In the genomic region with DNA sequence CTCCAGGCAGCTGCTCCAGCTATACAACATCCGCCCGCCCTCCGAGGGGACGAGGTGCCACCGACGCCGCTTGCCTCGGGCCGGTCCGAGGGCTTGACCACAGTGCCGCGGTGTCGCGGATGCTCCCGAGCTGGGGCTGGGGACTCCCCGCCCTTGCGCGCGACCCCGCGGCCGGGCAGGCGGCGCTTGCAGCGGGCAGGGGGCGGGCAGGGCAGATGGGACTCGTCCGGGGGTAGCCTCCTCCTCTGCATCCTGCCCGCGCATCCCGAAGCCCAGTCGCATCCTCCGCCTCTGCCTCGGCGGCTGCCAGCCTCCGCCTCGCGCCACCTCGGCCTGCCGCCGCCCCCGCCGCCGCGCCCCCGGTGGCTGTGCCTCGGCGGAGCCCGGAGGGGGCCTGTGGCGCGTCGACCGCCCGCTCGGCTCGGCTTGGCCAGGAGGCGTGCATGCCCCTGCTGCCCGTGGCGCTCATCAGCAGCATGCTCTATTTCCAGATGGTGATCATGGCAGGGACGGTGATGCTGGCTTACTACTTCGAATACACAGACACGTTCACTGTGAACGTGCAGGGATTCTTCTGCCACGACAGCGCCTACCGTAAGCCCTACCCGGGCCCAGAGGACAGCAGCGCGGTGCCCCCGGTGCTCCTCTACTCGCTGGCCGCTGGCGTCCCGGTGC, we compare ENCODE assay signal across 8 mouse cellular contexts. TPM values are rescaled to one million over a fixed set of nuclear protein-coding genes. Genes with fewer than 3 reads are reported as not detected.
DNase-seq lines count a peak whose midpoint lies in the region; ATAC-seq lines count a peak whose summit lies in the region.

No protein-coding gene starts in this region.

- WGBS in heart, embryonic 13.5 days: under 1% methylated on average over 72 of the region's 74 CpGs
- WGBS in midbrain, embryonic 10.5 days: under 1% methylated on average over 55 of the region's 74 CpGs
- 2% methylated on average over 72 of the region's 74 CpGs for WGBS in stomach, embryonic 15.5 days

- peak overlapping the region; percentile 83 for H3K9ac ChIP-seq in heart, embryonic 13.5 days
- peak overlapping the region; percentile 9; the same call in 1 of the 2 replicates for H3K9ac ChIP-seq in stomach, embryonic 15.5 days

- H3K9me3 ChIP-seq in megakaryocyte, embryonic 14.5 days: peaks cover 25% of the 10 kb centered on the region
- H3K9me3 ChIP-seq in heart, embryonic 13.5 days: no peaks in the 10 kb centered on the region
- H3K9me3 ChIP-seq in midbrain, embryonic 10.5 days (replicated peaks): no peaks in the 10 kb centered on the region
- no peaks in the 10 kb centered on the region for H3K9me3 ChIP-seq in stomach, embryonic 15.5 days

- peak; percentile 55 for DNase-seq in embryo, embryonic 10 days (ENCODE audit: low spot score)
- peak; percentile 67 to 68 for DNase-seq in layer of hippocampus, postnatal 36 days
- peak; percentile 64 for DNase-seq in midbrain, embryonic 10.5 days (ENCODE audit: low spot score)
- no peak for DNase-seq in natural killer cell, adult 2 months (ENCODE audit: low spot score in 2 of 2)

- H3K4me3 ChIP-seq in megakaryocyte, embryonic 14.5 days (replicated peaks): peak overlapping the region; percentile 80
- H3K4me3 ChIP-seq in heart, embryonic 13.5 days: peak overlapping the region; percentile 75
- peak overlapping the region; percentile 76 for H3K4me3 ChIP-seq in midbrain, embryonic 10.5 days
- peak overlapping the region; percentile 54 for H3K4me3 ChIP-seq in stomach, embryonic 15.5 days (replicated peaks)

- H3K4me2 ChIP-seq in heart, embryonic 13.5 days: peak overlapping the region; percentile 93
- peak overlapping the region; percentile 92 for H3K4me2 ChIP-seq in stomach, embryonic 15.5 days

- H3K27ac ChIP-seq in heart, embryonic 13.5 days (replicated peaks): peak overlapping the region; percentile 43
- H3K27ac ChIP-seq in midbrain, embryonic 10.5 days (replicated peaks): peak overlapping the region; percentile 79
- no peak overlapping the region for H3K27ac ChIP-seq in stomach, embryonic 15.5 days

- peaks cover 23% of the 10 kb centered on the region for H3K27me3 ChIP-seq in megakaryocyte, embryonic 14.5 days (replicated peaks)
- H3K27me3 ChIP-seq in heart, embryonic 13.5 days (replicated peaks): peaks cover 18% of the 10 kb centered on the region
- H3K27me3 ChIP-seq in midbrain, embryonic 10.5 days (ENCODE audit: low read depth, poor library complexity, severe bottlenecking): peaks cover 58% of the 10 kb centered on the region
- peaks cover 14% of the 10 kb centered on the region; the same call in 1 of the 2 replicates for H3K27me3 ChIP-seq in stomach, embryonic 15.5 days (replicated peaks)

- no peak for ATAC-seq in megakaryocyte, adult 5-6 weeks (ENCODE audit: poor library complexity, severe bottlenecking)
- ATAC-seq in heart, embryonic 13.5 days (ENCODE audit: extremely low read depth, insufficient number of reproducible peaks, low FRiP score, low TSS enrichment): peak; percentile 56
- peak; percentile 64 for ATAC-seq in stomach, embryonic 15.5 days (ENCODE audit: insufficient read depth, low FRiP score, low read depth)

- H3K36me3 ChIP-seq in megakaryocyte, embryonic 14.5 days (replicated peaks; ENCODE audit: low read length): no peaks in the 10 kb centered on the region
- no peaks in the 10 kb centered on the region for H3K36me3 ChIP-seq in heart, embryonic 13.5 days
- H3K36me3 ChIP-seq in midbrain, embryonic 10.5 days: no peaks in the 10 kb centered on the region
- no peaks in the 10 kb centered on the region for H3K36me3 ChIP-seq in stomach, embryonic 15.5 days

- H3K4me1 ChIP-seq in megakaryocyte, embryonic 14.5 days: peaks cover 6% of the 10 kb centered on the region; the same call in 1 of the 2 replicates
- H3K4me1 ChIP-seq in heart, embryonic 13.5 days: peaks cover 20% of the 10 kb centered on the region
- H3K4me1 ChIP-seq in midbrain, embryonic 10.5 days: peaks cover 13% of the 10 kb centered on the region
- no peaks in the 10 kb centered on the region; the same call in 1 of the 2 replicates for H3K4me1 ChIP-seq in stomach, embryonic 15.5 days

RNA-seq across cellular contexts. Expression of a gene that starts 0.8 kb away (rescaled TPM):
- not detected in 2 replicates for polyA plus RNA-seq in megakaryocyte, embryonic 14.5 days (2012; ENCODE audit: insufficient read depth, low replicate concordance)
- total RNA-seq in megakaryocyte, adult 5-6 weeks (2015): not detected in 2 replicates
- total RNA-seq in megakaryocyte, adult 5-6 weeks (2017): not detected in 2 replicates
- 2.5 and 2.7 TPM in 2 replicates for polyA plus RNA-seq in heart, embryonic 13.5 days (2015; fragmentation: Nextera tagmentation; extraction: Ambion mirVana)
- 10 to 100 TPM; 34.4 to 37.1 TPM for total RNA-seq in layer of hippocampus, postnatal 36 days (2021)
- 0.10 TPM in 1 of 2 replicates, not detected in the other for polyA plus RNA-seq in midbrain, embryonic 10.5 days (2016; fragmentation: Nextera tagmentation; extraction: Ambion mirVana)
- polyA plus RNA-seq in stomach, embryonic 15.5 days (2015; fragmentation: Nextera tagmentation; extraction: Ambion mirVana): 1.6 and 1.9 TPM in 2 replicates

Comparison
In these comparisons a context has a peak if more than half of its experiments do, and no peak if none do; other contexts are left out.
1. DNase-seq: peak in embryo, embryonic 10 days (single experiment), layer of hippocampus, postnatal 36 days (2 of 2) and midbrain, embryonic 10.5 days (single experiment); none in natural killer cell, adult 2 months (0 of 2).
2. Peak in every context shown above with its lines, with median percentiles within 50 percentile points of each other: H3K4me3 ChIP-seq.